Mouse (Mus musculus) limb, embryonic 14.5 days (tissue): ENCODE results near the gene Atp13a5. TPM values are rescaled to one million over a fixed set of nuclear protein-coding genes. Genes with fewer than 3 reads are reported as not detected.

Source experiments
- ATAC-seq: fragments of 200-750 bp; cut with Nextera tagmentation; 2 replicates; pipeline ENCODE4 v1.8.0; 2017; ENCODE audit warnings: low read depth, moderate number of reproducible peaks, moderate TSS enrichment; ENCODE audit not compliant: low FRiP score
- DNase-seq: peaks from one replicate; pipeline ENCODE4 v3.0.0-alpha.2; 2015; ENCODE audit warnings: low spot score
- H3K27ac ChIP-seq: fragments of 300-500 bp; sonication (generic); replicated peaks from 2 replicates; pipeline ENCODE4 v1.5.1; 2014; ENCODE audit warnings: low read depth, mild to moderate bottlenecking, low read length, moderate library complexity, mixed read lengths
- H3K27me3 ChIP-seq: fragments of 300-500 bp; sonication (generic); 2 replicates; pipeline ENCODE4 v1.6.1; 2014; ENCODE audit warnings: low read length, mixed read lengths; ENCODE audit not compliant: control insufficient read depth, insufficient read depth
- H3K36me3 ChIP-seq: fragments of 300-500 bp; sonication (generic); 2 replicates; pipeline ENCODE4 v1.6.1; 2014; ENCODE audit warnings: mild to moderate bottlenecking, low read length, moderate library complexity, mixed read lengths; ENCODE audit not compliant: control insufficient read depth, insufficient read depth
- H3K4me1 ChIP-seq: fragments of 300-500 bp; sonication (generic); 2 replicates; pipeline ENCODE4 v1.6.1; 2014; ENCODE audit warnings: antibody characterized with exemption, low read length, mixed read lengths; ENCODE audit not compliant: control insufficient read depth, insufficient read depth
- H3K4me2 ChIP-seq: fragments of 300-500 bp; sonication (generic); replicated peaks from 2 replicates; pipeline ENCODE4 v1.6.1; 2014; ENCODE audit warnings: low read depth, mild to moderate bottlenecking, low read length, moderate library complexity; ENCODE audit not compliant: severe bottlenecking
- H3K4me3 ChIP-seq: fragments of 300-500 bp; sonication (generic); replicated peaks from 2 replicates; pipeline ENCODE4 v1.5.1; 2014; ENCODE audit warnings: low read length
- H3K9ac ChIP-seq: fragments of 300-500 bp; sonication (generic); 2 replicates; pipeline ENCODE4 v1.6.1; 2014; ENCODE audit warnings: mild to moderate bottlenecking, low read depth, low read length, moderate library complexity; ENCODE audit not compliant: severe bottlenecking
- H3K9me3 ChIP-seq: fragments of 300-500 bp; sonication (generic); 2 replicates; pipeline ENCODE4 v1.6.1; 2016; ENCODE audit warnings: low read length; ENCODE audit not compliant: control insufficient read depth
- POLR2A ChIP-seq: fragments of 200-500 bp; IDR thresholded peaks from 2 replicates; pipeline ENCODE4 v1.8.0; 2012; ENCODE audit warnings: inconsistent platforms, mild to moderate bottlenecking, moderate library complexity, borderline replicate concordance; ENCODE audit not compliant: insufficient read depth, insufficient read length; ENCODE audit errors: extremely low read depth
- WGBS: fragments of 180-500 bp; shearing (Covaris S2); extraction: QIAGEN DNeasy Blood & Tissue Kit; methylation state at CpG from one replicate; pipeline ENCODE4 v1.1.7; 2014; 5-methylcytosine and 5-hydroxymethylcytosine counted together
- polyA plus RNA-seq, 2 experiments: library from polyadenylated mRNA; depleted of rRNA in 1 of 2; stranded (reverse) in 1 of 2; unstranded in 1 of 2; fragments of >200 nt; fragmentation: Nextera tagmentation in 1 of 2; extraction: Ambion mirVana in 1 of 2; gene quantifications; 2 replicates each; pipeline versions ENCODE4 v1.2.1 to v1.2.3; 2012 to 2014

Atp13a5 gene
- polyA plus RNA-seq, 2 experiments, result 0.34 to 0.49 TPM

GRCm38 (mm10) chr16:29235951-29236350 is 142.6 kb downstream of the Atp13a5 start:
- no peak for ATAC-seq
- Histone ChIP-seq H3K9me3 (no peaks in the 10 kb centered on the region), H3K4me3 (no peak overlapping the region), H3K36me3 (no peaks in the 10 kb centered on the region), H3K27me3 (no peaks in the 10 kb centered on the region), H3K4me1 (no peaks in the 10 kb centered on the region), H3K9ac (no peak overlapping the region), H3K27ac (no peak overlapping the region), H3K4me2 (no peak overlapping the region)
- TF ChIP-seq POLR2A, result no peak
- DNase-seq, result no peak
- WGBS, result 75% methylated on average over 5 of the region's 5 CpGs

GRCm38 (mm10) chr16:29216395-29217295 is 161.9 kb downstream of the Atp13a5 start:
- TF ChIP-seq POLR2A, result no peak
- H3K27ac ChIP-seq, result no peak overlapping the region
- no peak overlapping the region for H3K4me3 ChIP-seq
- H3K4me1 ChIP-seq, result no peaks in the 10 kb centered on the region
- H3K9ac ChIP-seq, result no peak overlapping the region
- DNase-seq (no peak), ATAC-seq (no peak)
- H3K4me2 ChIP-seq, result no peak overlapping the region
- no peaks in the 10 kb centered on the region for H3K9me3 ChIP-seq
- peaks cover 3% of the 10 kb centered on the region; the same call in 1 of the 2 replicates for H3K27me3 ChIP-seq
- H3K36me3 ChIP-seq, result no peaks in the 10 kb centered on the region
- WGBS, result 82% methylated on average over 5 of the region's 5 CpGs

- H3K4me2 ChIP-seq, result peak within 1 kb of the TSS; percentile 80
- H3K4me3 ChIP-seq, result peak within 1 kb of the TSS; percentile 34
- no peak for TF ChIP-seq POLR2A
- DNase-seq (peak; percentile 21), ATAC-seq (peak; percentile 45; the same call in 1 of the 2 replicates)
- H3K27ac ChIP-seq, result no peak within 1 kb of the TSS
- H3K9me3 ChIP-seq, result no peaks in the 10 kb centered on the region
- peaks cover 43% of the 10 kb centered on the region for H3K27me3 ChIP-seq
- H3K4me1 ChIP-seq, result peaks cover 10% of the 10 kb centered on the region
- peak within 1 kb of the TSS; percentile 47 for H3K9ac ChIP-seq
- WGBS, result under 1% methylated on average over 35 of the region's 39 CpGs
- H3K36me3 ChIP-seq, result no peaks in the 10 kb centered on the region
These were observed 168.7 kb downstream of the Atp13a5 start, which contains the start of gene Hrasls for GRCm38 (mm10) chr16:29209605-29210411. Hrasls (plus strand) TSS chr16:29209695.

- ATAC-seq (no peak), DNase-seq (no peak)
- Histone ChIP-seq H3K9me3 (no peaks in the 10 kb centered on the region), H3K27me3 (peaks cover 43% of the 10 kb centered on the region), H3K4me3 (no peak overlapping the region), H3K27ac (no peak overlapping the region), H3K9ac (no peak overlapping the region), H3K4me2 (no peak overlapping the region), H3K4me1 (peaks cover 17% of the 10 kb centered on the region), H3K36me3 (no peaks in the 10 kb centered on the region)
- 56% methylated on average over 7 of the region's 7 CpGs for WGBS
- no peak for TF ChIP-seq POLR2A
These were observed 169.7 kb downstream of the Atp13a5 start for GRCm38 (mm10) chr16:29208841-29209240.

GRCm38 (mm10) chr16:29205581-29205980 is 173.0 kb downstream of the Atp13a5 start:
- H3K9me3 ChIP-seq, result no peaks in the 10 kb centered on the region
- H3K36me3 ChIP-seq, result no peaks in the 10 kb centered on the region
- no peak overlapping the region for H3K27ac ChIP-seq
- no peak overlapping the region for H3K4me2 ChIP-seq
- peaks cover 40% of the 10 kb centered on the region for H3K27me3 ChIP-seq
- H3K4me3 ChIP-seq, result no peak overlapping the region
- TF ChIP-seq POLR2A, result no peak
- peaks cover 15% of the 10 kb centered on the region for H3K4me1 ChIP-seq
- 27% methylated on average over 2 of the region's 2 CpGs for WGBS
- ATAC-seq (peak; percentile 13; the same call in 1 of the 2 replicates), DNase-seq (no peak)
- H3K9ac ChIP-seq, result no peak overlapping the region
